Mouse (Mus musculus): Measurements from ENCODE around the gene Emc3.

Emc3 gene

GRCm38 (mm10) chr6:113495071-113495675, 36.3 kb downstream of the Emc3 start:
- DNase-seq (ENCODE audit: low read depth, low spot score), result no peak

- DNase-seq (ENCODE audit: low read depth, low spot score), result no peak
Observed at GRCm38 (mm10) chr6:113494258-113494788, 37.1 kb downstream of the Emc3 start.

- no peak for DNase-seq (ENCODE audit: low read depth, low spot score)
Observed at GRCm38 (mm10) chr6:113492101-113492864, 39.2 kb downstream of the Emc3 start.

- DNase-seq (ENCODE audit: low read depth, low spot score), result no peak
Observed at GRCm38 (mm10) chr6:113489410-113489809, 42.0 kb downstream of the Emc3 start.

- peak; percentile 95 for DNase-seq (ENCODE audit: low read depth, low spot score)
Observed at GRCm38 (mm10) chr6:113487125-113487576, 44.3 kb downstream of the Emc3 start.

- no peak for DNase-seq (ENCODE audit: low read depth, low spot score)
Observed at GRCm38 (mm10) chr6:113483729-113484128, 47.7 kb downstream of the Emc3 start.

GRCm38 (mm10) chr6:113483100-113483615, 48.3 kb downstream of the Emc3 start, which contains the start of gene Creld1:
Gene Creld1 (plus strand): TSS chr6:113483297.
- DNase-seq (ENCODE audit: low read depth, low spot score), result no peak

GRCm38 (mm10) chr6:113482477-113483099, 48.9 kb downstream of the Emc3 start:
- no peak for DNase-seq (ENCODE audit: low read depth, low spot score)

GRCm38 (mm10) chr6:113480555-113481373, 50.7 kb downstream of the Emc3 start:
- peak; percentile 98 for DNase-seq (ENCODE audit: low read depth, low spot score)

- DNase-seq (ENCODE audit: low read depth, low spot score), result no peak
Observed at GRCm38 (mm10) chr6:113478906-113479305, 52.5 kb downstream of the Emc3 start.

GRCm38 (mm10) chr6:113477353-113477752, 54.1 kb downstream of the Emc3 start:
- no peak for DNase-seq (ENCODE audit: low read depth, low spot score)

GRCm38 (mm10) chr6:113473715-113474114, 57.7 kb downstream of the Emc3 start:
- no peak for DNase-seq (ENCODE audit: low read depth, low spot score)

GRCm38 (mm10) chr6:113473246-113473645, 58.2 kb downstream of the Emc3 start:
- no peak for DNase-seq (ENCODE audit: low read depth, low spot score)

- DNase-seq (ENCODE audit: low read depth, low spot score), result peak; percentile 43
Observed at GRCm38 (mm10) chr6:113472061-113472460, 59.4 kb downstream of the Emc3 start.

- DNase-seq (ENCODE audit: low read depth, low spot score), result peak; percentile 89
Observed at GRCm38 (mm10) chr6:113471297-113471936, 60.0 kb downstream of the Emc3 start, which contains the start of gene Il17rc. Gene Il17rc (plus strand): TSS chr6:113471427.

GRCm38 (mm10) chr6:113469432-113469831, 62.0 kb downstream of the Emc3 start:
- peak; percentile 42 for DNase-seq (ENCODE audit: low read depth, low spot score)

- peak; percentile 88 for DNase-seq (ENCODE audit: low read depth, low spot score)
Observed at GRCm38 (mm10) chr6:113469021-113469420, 62.4 kb downstream of the Emc3 start.

- DNase-seq (ENCODE audit: low read depth, low spot score), result no peak
Observed at GRCm38 (mm10) chr6:113468512-113468911, 62.9 kb downstream of the Emc3 start.

GRCm38 (mm10) chr6:113465602-113466001, 65.8 kb downstream of the Emc3 start:
- no peak for DNase-seq (ENCODE audit: low read depth, low spot score)
